Mouse (Mus musculus) lung, adult 2 months (tissue): ENCODE measurements around the gene Sipa1.

ENCODE experiments used
- CTCF ChIP-seq: fragments of 200-500 bp; IDR thresholded peaks from 2 replicates; pipeline ENCODE4 v1.5.1; 2011; ENCODE audit warnings: mild to moderate bottlenecking, low read length, control low read depth; ENCODE audit not compliant: insufficient read depth
- POLR2A ChIP-seq: fragments of 200-500 bp; IDR thresholded peaks from 2 replicates; pipeline ENCODE4 v1.6.1; 2011; ENCODE audit warnings: low read depth, mild to moderate bottlenecking, control low read depth, low read length, borderline replicate concordance; ENCODE audit errors: extremely low read depth

DNA sequence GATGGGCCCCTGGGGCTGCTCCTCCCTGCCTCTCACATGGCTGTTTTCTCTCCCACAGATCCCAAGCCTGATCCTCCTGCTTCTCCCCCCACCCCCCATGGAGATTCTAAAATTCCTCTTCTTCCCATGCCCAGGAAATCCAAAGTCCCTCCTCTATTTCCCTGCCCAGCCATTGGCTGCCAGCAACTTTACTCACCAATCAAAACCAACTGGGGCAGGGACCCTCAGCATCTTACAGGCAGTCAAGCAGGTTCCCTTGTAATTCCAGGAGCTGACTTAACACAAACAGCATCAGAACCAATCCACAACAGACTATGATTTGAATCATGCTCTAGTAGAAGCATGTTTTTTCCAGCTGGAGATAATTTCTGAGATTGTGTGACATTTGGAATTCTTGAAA, 33.6 kb downstream of the Sipa1 start:
- TF ChIP-seq POLR2A (no peak), CTCF (no peak)
